Mouse (Mus musculus) kidney, postnatal 14 days (tissue): ENCODE measurements at regions not wholly inside any gene's neighbourhood (a gene's known extent, or its start where the extent isn't known, plus 50 kb on each side); places are given as distances from the start of the nearest gene placed in this dataset.

Source experiments
- DNase-seq: peaks from one replicate; pipeline ENCODE4 v3.0.0; 2022; ENCODE audit warnings: mixed read lengths

- no peak for DNase-seq
Measured at GRCm38 (mm10) chr5:43093647-43094326, 139.2 kb upstream of the Cpeb2 start.

GRCm38 (mm10) chr5:43094329-43094898 lies 138.6 kb upstream of the Cpeb2 start:
- DNase-seq = peak; percentile 17

- no peak for DNase-seq
Measured at GRCm38 (mm10) chr5:43102000-43102459, 130.9 kb upstream of the Cpeb2 start.

GRCm38 (mm10) chr5:43102590-43102989 lies 130.4 kb upstream of the Cpeb2 start:
- DNase-seq = no peak

GRCm38 (mm10) chr5:43103728-43104127 lies 129.2 kb upstream of the Cpeb2 start:
- no peak for DNase-seq

GRCm38 (mm10) chr5:43105528-43105927 lies 127.4 kb upstream of the Cpeb2 start:
- no peak for DNase-seq

- no peak for DNase-seq
Measured at GRCm38 (mm10) chr5:43107436-43108259, 125.3 kb upstream of the Cpeb2 start.

GRCm38 (mm10) chr5:43108260-43108589 lies 124.7 kb upstream of the Cpeb2 start:
- no peak for DNase-seq

GRCm38 (mm10) chr5:43110122-43110521 lies 122.8 kb upstream of the Cpeb2 start:
- no peak for DNase-seq

GRCm38 (mm10) chr5:43111740-43112139 lies 121.2 kb upstream of the Cpeb2 start:
- DNase-seq = no peak

- no peak for DNase-seq
Measured at GRCm38 (mm10) chr5:43113405-43114119, 119.4 kb upstream of the Cpeb2 start.

GRCm38 (mm10) chr5:43115507-43115906 lies 117.5 kb upstream of the Cpeb2 start:
- DNase-seq = no peak

- DNase-seq = no peak
Measured at GRCm38 (mm10) chr5:43116821-43117220, 116.1 kb upstream of the Cpeb2 start.

GRCm38 (mm10) chr5:43121065-43121464 lies 111.9 kb upstream of the Cpeb2 start:
- no peak for DNase-seq

GRCm38 (mm10) chr5:43124301-43124700 lies 108.7 kb upstream of the Cpeb2 start:
- DNase-seq = no peak

GRCm38 (mm10) chr5:43125774-43126536 lies 107.0 kb upstream of the Cpeb2 start:
- DNase-seq = no peak

- DNase-seq = no peak
Measured at GRCm38 (mm10) chr5:43130377-43130776, 102.6 kb upstream of the Cpeb2 start.

- DNase-seq = no peak
Measured at GRCm38 (mm10) chr5:43130901-43131557, 101.9 kb upstream of the Cpeb2 start.

- no peak for DNase-seq
Measured at GRCm38 (mm10) chr5:43133672-43134071, 99.3 kb upstream of the Cpeb2 start.

- DNase-seq = no peak
Measured at GRCm38 (mm10) chr5:43136142-43136541, 96.8 kb upstream of the Cpeb2 start.

- no peak for DNase-seq
Measured at GRCm38 (mm10) chr5:43137777-43138176, 95.2 kb upstream of the Cpeb2 start.

GRCm38 (mm10) chr5:43138931-43139486 lies 94.0 kb upstream of the Cpeb2 start:
- no peak for DNase-seq
